Mouse (Mus musculus): ENCODE results near the gene Mau2. TPM values are rescaled to one million over a fixed set of nuclear protein-coding genes. Genes with fewer than 3 reads are reported as not detected.

Gene Mau2
- total and polyA plus RNA-seq, 3 experiments = 19.5 to 38.4 (median 25.5) TPM

DNA sequence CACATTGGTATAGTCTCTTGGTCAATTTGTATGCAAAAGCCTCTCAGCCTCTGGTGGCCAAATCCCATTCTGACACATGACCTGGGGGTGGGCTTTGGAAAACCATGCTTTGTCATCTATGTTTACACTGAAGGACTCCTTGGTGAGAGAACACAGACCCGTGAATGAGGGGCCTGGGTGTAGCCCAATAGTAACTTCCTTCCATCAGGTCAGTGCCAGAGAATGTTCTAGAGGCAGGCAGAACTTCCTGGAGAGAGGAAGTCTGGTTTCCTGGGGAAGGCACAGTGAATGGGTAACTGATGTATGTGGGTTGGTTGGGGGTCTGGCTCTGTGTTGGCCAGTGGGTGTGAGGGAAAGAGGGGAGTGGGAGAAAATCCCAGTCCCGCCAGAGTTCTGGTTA, 37.4 kb downstream of the Mau2 start:
- no peaks in the 10 kb centered on the region for H3K27me3 ChIP-seq (replicated peaks)
- no peak overlapping the region for H3K4me3 ChIP-seq (replicated peaks in 1 of 3; ENCODE audit: low read depth in 2 of 3, low read length in 2 of 3, poor library complexity in 1 of 3)
- H3K9me3 ChIP-seq (replicated peaks; ENCODE audit: low read length) = no peaks in the 10 kb centered on the region
- H3K9ac ChIP-seq (ENCODE audit: insufficient read depth, low read depth) = no peak overlapping the region
- no peak overlapping the region for H3K27ac ChIP-seq (ENCODE audit: insufficient read depth, low read depth)
- H3K4me2 ChIP-seq (ENCODE audit: insufficient read depth, low read depth, poor library complexity, severe bottlenecking) = no peak overlapping the region
- TF ChIP-seq CHD1 (IDR thresholded peaks at IDR 0.05; ENCODE audit: low read depth, low read length) = no peak
- TF ChIP-seq TCF12 (IDR thresholded peaks at IDR 0.05; ENCODE audit: low read depth, low read length) = no peak
- no peak for TF ChIP-seq ZMIZ1 (IDR thresholded peaks at IDR 0.05; ENCODE audit: low read depth, low read length)
- TF ChIP-seq TBP (conservative IDR thresholded peaks at IDR 0.05; ENCODE audit: low read depth, low read length) = no peak
- TF ChIP-seq KAT2A (IDR thresholded peaks at IDR 0.05; ENCODE audit: insufficient replicate concordance, low read length) = no peak
- TF ChIP-seq EP300 (IDR thresholded peaks at IDR 0.05; ENCODE audit: low read length) = no peak
- TF ChIP-seq PAX5 (IDR thresholded peaks at IDR 0.05; ENCODE audit: low read length) = no peak
- no peak for TF ChIP-seq BHLHE40 (IDR thresholded peaks at IDR 0.05; ENCODE audit: low read depth, low read length)
- TF ChIP-seq USF2 (conservative IDR thresholded peaks at IDR 0.05; ENCODE audit: low read depth, low read length) = no peak
- no peak for TF ChIP-seq MYC (IDR thresholded peaks at IDR 0.05; ENCODE audit: low read depth, low read length)
- TF ChIP-seq ELF1 (IDR thresholded peaks at IDR 0.05; ENCODE audit: low read depth, low read length) = no peak
- no peak for TF ChIP-seq RCOR1 (conservative IDR thresholded peaks at IDR 0.05; ENCODE audit: low read depth, low read length)
- TF ChIP-seq ZC3H11A (IDR thresholded peaks at IDR 0.05; ENCODE audit: low read depth, low read length) = no peak
- no peak for TF ChIP-seq MEF2A (IDR thresholded peaks at IDR 0.05; ENCODE audit: borderline replicate concordance, low read depth, low read length)
- no peak for TF ChIP-seq IRF4 (IDR thresholded peaks at IDR 0.05; ENCODE audit: low read depth, low read length)
- TF ChIP-seq MAX (IDR thresholded peaks at IDR 0.05; ENCODE audit: low read length) = no peak
- no peak for TF ChIP-seq JUND (conservative IDR thresholded peaks at IDR 0.05; ENCODE audit: low read depth, low read length)
- TF ChIP-seq ZKSCAN1 (IDR thresholded peaks at IDR 0.05; ENCODE audit: borderline replicate concordance, low read depth, low read length) = no peak
- no peak for TF ChIP-seq MAFK (IDR thresholded peaks at IDR 0.05; ENCODE audit: insufficient replicate concordance, low read length)
- TF ChIP-seq CHD2 (IDR thresholded peaks at IDR 0.05; ENCODE audit: low read length) = no peak
- no peaks in the 10 kb centered on the region for H3K36me3 ChIP-seq (replicated peaks in 1 of 2; ENCODE audit: control insufficient read depth in 1 of 2, insufficient read depth in 1 of 2, low read length in 1 of 2)
- no peaks in the 10 kb centered on the region for H3K79me2 ChIP-seq (replicated peaks; ENCODE audit: control insufficient read depth, extremely low read depth, insufficient read depth, poor library complexity, severe bottlenecking)
- in situ Hi-C loops (cut with MboI; ENCODE audit: low pct_ligation_motif_present, low pct_unique_long_range_greater_than_20kb, low sequenced_read_pairs) = no loop called here
- H3K4me1 ChIP-seq (ENCODE audit: control insufficient read depth in 1 of 2, insufficient read depth in 2 of 2) = peaks cover 4 to 27% of the 10 kb centered on the region in 2 experiments; a peak in 3 of 4 replicates
- dilution Hi-C loops (cut with MboI; ENCODE audit: extremely low pct_ligation_motif_present, extremely low pct_unique_long_range_greater_than_20kb, low sequenced_read_pairs) = no loop called here
- no peak for DNase-seq (ENCODE audit: extremely low read depth)

DNA sequence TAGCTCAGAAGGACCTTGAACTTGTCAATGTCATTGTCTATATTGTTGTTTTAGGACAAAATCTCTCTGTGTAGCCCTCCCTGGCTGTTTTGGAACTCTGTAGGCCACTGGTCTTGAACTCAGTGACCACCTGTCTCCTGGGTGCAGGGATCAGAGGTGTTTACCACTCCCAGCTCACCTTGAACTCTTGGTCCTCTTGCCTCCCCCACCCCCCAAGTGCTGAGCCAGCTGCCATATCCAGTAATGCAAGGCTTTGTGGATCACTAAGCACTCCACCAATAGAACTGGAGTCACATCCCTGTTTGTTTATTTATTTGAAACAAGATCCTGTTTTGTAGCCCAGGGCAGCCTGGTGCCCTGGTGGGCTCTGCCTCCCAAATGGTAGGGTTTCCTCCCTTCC, 38.2 kb downstream of the Mau2 start:
- DNase-seq (ENCODE audit: extremely low read depth) = no peak
- Histone ChIP-seq H3K4me1 (ENCODE audit: control insufficient read depth in 1 of 2, insufficient read depth in 2 of 2) (peaks cover 4 to 27% of the 10 kb centered on the region in 2 experiments; a peak in 3 of 4 replicates), H3K4me3 (replicated peaks in 1 of 3; ENCODE audit: low read depth in 2 of 3, low read length in 2 of 3, poor library complexity in 1 of 3) (no peak overlapping the region), H3K9me3 (replicated peaks; ENCODE audit: low read length) (no peaks in the 10 kb centered on the region), H3K4me2 (ENCODE audit: insufficient read depth, low read depth, poor library complexity, severe bottlenecking) (no peak overlapping the region), H3K27ac (ENCODE audit: insufficient read depth, low read depth) (no peak overlapping the region), H3K27me3 (replicated peaks) (no peaks in the 10 kb centered on the region), H3K79me2 (replicated peaks; ENCODE audit: control insufficient read depth, extremely low read depth, insufficient read depth, poor library complexity, severe bottlenecking) (no peaks in the 10 kb centered on the region), H3K9ac (ENCODE audit: insufficient read depth, low read depth) (no peak overlapping the region), H3K36me3 (replicated peaks in 1 of 2; ENCODE audit: control insufficient read depth in 1 of 2, insufficient read depth in 1 of 2, low read length in 1 of 2) (no peaks in the 10 kb centered on the region)
- in situ Hi-C loops (cut with MboI; ENCODE audit: low pct_ligation_motif_present, low pct_unique_long_range_greater_than_20kb, low sequenced_read_pairs) = loop anchor here (5.0 kb wide), 2 partner anchors 37 to 82 kb away; no protein-coding TSS in a partner anchor
- TF ChIP-seq CTCF (conservative IDR thresholded peaks at IDR 0.05 in 1 of 2, IDR thresholded peaks at IDR 0.05 in 1 of 2; ENCODE audit: low read depth in 2 of 2, low read length in 2 of 2) = no peak
- no peak for TF ChIP-seq SMC3 (IDR thresholded peaks at IDR 0.05; ENCODE audit: low read depth, low read length)
- no peak for TF ChIP-seq CHD1 (IDR thresholded peaks at IDR 0.05; ENCODE audit: low read depth, low read length)
- no peak for TF ChIP-seq RCOR1 (conservative IDR thresholded peaks at IDR 0.05; ENCODE audit: low read depth, low read length)
- TF ChIP-seq ZMIZ1 (IDR thresholded peaks at IDR 0.05; ENCODE audit: low read depth, low read length) = no peak
- TF ChIP-seq USF1 (IDR thresholded peaks at IDR 0.05; ENCODE audit: low read depth, low read length) = no peak
- TF ChIP-seq ZC3H11A (IDR thresholded peaks at IDR 0.05; ENCODE audit: low read depth, low read length) = no peak
- no peak for TF ChIP-seq ZNF384 (IDR thresholded peaks at IDR 0.05; ENCODE audit: low read depth, low read length)
- no peak for TF ChIP-seq KAT2A (IDR thresholded peaks at IDR 0.05; ENCODE audit: insufficient replicate concordance, low read length)
- no peak for TF ChIP-seq CHD2 (IDR thresholded peaks at IDR 0.05; ENCODE audit: low read length)
- TF ChIP-seq MYC (IDR thresholded peaks at IDR 0.05; ENCODE audit: low read depth, low read length) = no peak
- dilution Hi-C loops (cut with MboI; ENCODE audit: extremely low pct_ligation_motif_present, extremely low pct_unique_long_range_greater_than_20kb, low sequenced_read_pairs) = no loop called here

Measured in CH12.LX (cell line).